Mouse (Mus musculus) E14TG2a.4 (cell line): Measurements from ENCODE around the gene Gm45140.

Experiments
- CTCF ChIP-seq: conservative IDR thresholded peaks from 2 replicates; pipeline ENCODE4 v1.5.1; 2014; ENCODE audit warnings: low read length
- NANOG ChIP-seq: IDR thresholded peaks from 2 replicates; pipeline ENCODE4 v1.6.1; 2014; ENCODE audit warnings: borderline replicate concordance, low read length, mixed read lengths

DNA sequence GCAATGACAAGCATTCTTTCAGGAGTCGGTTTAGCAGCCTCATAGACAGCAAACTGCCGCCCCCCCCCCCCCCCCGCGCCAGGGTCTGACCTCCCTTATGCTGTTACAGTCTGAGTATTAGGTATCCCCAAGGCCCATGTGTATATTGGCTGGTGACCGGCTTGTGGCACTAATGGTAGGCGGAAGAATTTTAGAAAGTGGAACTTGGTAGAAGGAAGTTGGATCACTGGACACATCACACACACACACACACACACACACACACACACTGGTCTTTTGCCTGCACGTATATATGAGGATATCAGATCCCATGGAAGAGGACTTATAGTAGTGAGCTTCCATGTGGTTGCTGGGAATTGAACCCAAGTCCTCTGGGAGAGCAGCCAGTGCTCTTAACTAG, 33.1 kb downstream of the Gm45140 start:
- TF ChIP-seq CTCF (no peak), NANOG (no peak)
